Mouse (Mus musculus) adrenal gland, postnatal 14 days (tissue): ENCODE results near the gene Prkch. TPM values are rescaled to one million over a fixed set of nuclear protein-coding genes. Genes with fewer than 3 reads are reported as not detected.
A peak's percentile ranks its signal among the peaks of the same experiment; 100 is the strongest.

Experiments
- DNase-seq: peaks from one replicate; pipeline ENCODE4 v3.0.0; 2021; ENCODE audit warnings: mixed read lengths
- total RNA-seq: library from RNA; stranded (reverse); gene quantifications from 2 replicates; pipeline ENCODE4 v1.2.3, GENCODE M21; 2021

Gene Prkch
- total RNA-seq, 1 experiment from 2014 or later = 19.9 TPM

GRCm38 (mm10) chr12:73802379-73803057 lies 217.9 kb downstream of the Prkch start:
- no peak for DNase-seq

- DNase-seq = no peak
These were observed 219.3 kb downstream of the Prkch start for GRCm38 (mm10) chr12:73803946-73804345.

- DNase-seq = no peak
These were observed 220.9 kb downstream of the Prkch start for GRCm38 (mm10) chr12:73805541-73805940.

- no peak for DNase-seq
These were observed 221.4 kb downstream of the Prkch start for GRCm38 (mm10) chr12:73806003-73806402.

GRCm38 (mm10) chr12:73807228-73807627 lies 222.6 kb downstream of the Prkch start:
- peak; percentile 24 for DNase-seq

GRCm38 (mm10) chr12:73810041-73810795 lies 225.6 kb downstream of the Prkch start:
- DNase-seq = peak; percentile 91

- DNase-seq = no peak
These were observed 226.3 kb downstream of the Prkch start for GRCm38 (mm10) chr12:73810903-73811302.

- DNase-seq = no peak
These were observed 227.6 kb downstream of the Prkch start for GRCm38 (mm10) chr12:73812198-73812597.

- DNase-seq = no peak
These were observed 228.7 kb downstream of the Prkch start for GRCm38 (mm10) chr12:73813016-73813900.

GRCm38 (mm10) chr12:73814056-73814735 lies 229.6 kb downstream of the Prkch start:
- DNase-seq = no peak

- DNase-seq = no peak
These were observed 230.3 kb downstream of the Prkch start for GRCm38 (mm10) chr12:73814897-73815296.

GRCm38 (mm10) chr12:73815463-73815862 lies 230.9 kb downstream of the Prkch start:
- no peak for DNase-seq

- DNase-seq = no peak
These were observed 231.3 kb downstream of the Prkch start for GRCm38 (mm10) chr12:73815892-73816291.

- DNase-seq = no peak
These were observed 232.3 kb downstream of the Prkch start for GRCm38 (mm10) chr12:73816866-73817265.

- DNase-seq = no peak
These were observed 234.2 kb downstream of the Prkch start for GRCm38 (mm10) chr12:73818801-73819200.

- no peak for DNase-seq
These were observed 236.6 kb downstream of the Prkch start for GRCm38 (mm10) chr12:73821176-73821575.

- DNase-seq = no peak
These were observed 237.7 kb downstream of the Prkch start for GRCm38 (mm10) chr12:73822331-73822730.

GRCm38 (mm10) chr12:73824828-73825227 lies 240.2 kb downstream of the Prkch start:
- no peak for DNase-seq
